Mouse (Mus musculus) MEL (cell line): ENCODE data around the gene Slc43a1. TPM values are rescaled to one million over a fixed set of nuclear protein-coding genes. Genes with fewer than 3 reads are reported as not detected.
"Not testable (repeated sequence)": the region's sequence is repeated elsewhere in the genome, so short reads cannot be mapped to it uniquely, and the experiment has no call there.

Experiments
- DNase-seq: peaks from one replicate; pipeline ENCODE4 v3.0.0; 2011; ENCODE audit warnings: low read depth, low spot score
- H3K27ac ChIP-seq: 2 replicates; pipeline ENCODE4 v1.5.1; 2012; ENCODE audit warnings: low read depth, mild to moderate bottlenecking, control low read depth, low read length, moderate library complexity; ENCODE audit not compliant: control insufficient read depth
- H3K27me3 ChIP-seq, 2 experiments: fragments of 150-350 bp in 1 of 2; sonication (generic) in 1 of 2; 2 replicates each; pipeline ENCODE4 v1.6.1; 2012; ENCODE audit warnings: low read length in 2 of 2, mild to moderate bottlenecking in 2 of 2, improper control_type of control experiment in 1 of 2, moderate library complexity in 1 of 2; ENCODE audit not compliant: insufficient read depth in 2 of 2, control insufficient read depth in 1 of 2
- H3K36me3 ChIP-seq, 2 experiments: 2 replicates each; pipeline ENCODE4 v1.6.1; 2012 to 2014; ENCODE audit warnings: low read length in 2 of 2, improper control_type of control experiment in 1 of 2, inconsistent platforms in 1 of 2, mild to moderate bottlenecking in 1 of 2; ENCODE audit not compliant: insufficient read depth in 2 of 2, control insufficient read depth in 1 of 2
- H3K4me1 ChIP-seq, 2 experiments: fragments of 150-350 bp in 1 of 2; sonication (generic) in 1 of 2; 2 replicates each; pipeline ENCODE4 v1.6.1; 2012; ENCODE audit warnings: low read length in 2 of 2, improper control_type of control experiment in 1 of 2, mild to moderate bottlenecking in 1 of 2; ENCODE audit not compliant: insufficient read depth in 2 of 2, control insufficient read depth in 1 of 2
- H3K4me3 ChIP-seq, 2 experiments: fragments of 150-350 bp in 1 of 2; sonication (generic) in 1 of 2; 2 replicates each; pipeline ENCODE4 v1.5.1; 2012; ENCODE audit warnings: low read depth in 2 of 2, low read length in 2 of 2, mild to moderate bottlenecking in 2 of 2, moderate library complexity in 2 of 2, control low read depth in 1 of 2, improper control_type of control experiment in 1 of 2; ENCODE audit not compliant: control insufficient read depth in 1 of 2, insufficient read depth in 1 of 2
- H3K79me2 ChIP-seq: 2 replicates; pipeline ENCODE4 v1.6.1; 2012; ENCODE audit warnings: mild to moderate bottlenecking, low read length, moderate library complexity; ENCODE audit not compliant: control insufficient read depth, poor library complexity, insufficient read depth
- H3K9ac ChIP-seq: 2 replicates; pipeline ENCODE4 v1.6.1; 2012; ENCODE audit warnings: low read depth, mild to moderate bottlenecking, control low read depth, low read length, moderate library complexity; ENCODE audit not compliant: control insufficient read depth, poor library complexity, severe bottlenecking
- H3K9me3 ChIP-seq: fragments of 150-350 bp; sonication (generic); replicated peaks from 2 replicates; pipeline ENCODE4 v1.6.1; 2012; ENCODE audit warnings: mild to moderate bottlenecking, low read length, improper control_type of control experiment, moderate library complexity; ENCODE audit not compliant: insufficient read depth
- BHLHE40 ChIP-seq: IDR thresholded peaks from 2 replicates; pipeline ENCODE4 v1.6.1; 2012; ENCODE audit warnings: low read depth, mild to moderate bottlenecking, inconsistent platforms, low read length, improper control_type of control experiment, borderline replicate concordance
- E2F4 ChIP-seq: IDR thresholded peaks from 2 replicates; pipeline ENCODE4 v1.6.1; 2011; ENCODE audit warnings: low read depth, low read length, improper control_type of control experiment, borderline replicate concordance
- EP300 ChIP-seq, 2 experiments: IDR thresholded peaks; 2 replicates each; pipeline ENCODE4 v1.6.1; 2011; ENCODE audit warnings: improper control_type of control experiment in 2 of 2, low read length in 2 of 2, low read depth in 1 of 2, mild to moderate bottlenecking in 1 of 2
- HCFC1 ChIP-seq: IDR thresholded peaks from 2 replicates; pipeline ENCODE4 v1.6.1; 2012; ENCODE audit warnings: low read depth, mild to moderate bottlenecking, inconsistent platforms, low read length, improper control_type of control experiment, moderate library complexity
- MAX ChIP-seq: IDR thresholded peaks from 2 replicates; pipeline ENCODE4 v1.6.1; 2011; ENCODE audit warnings: low read length, improper control_type of control experiment
- MXI1 ChIP-seq: IDR thresholded peaks from 2 replicates; pipeline ENCODE4 v1.6.1; 2011; ENCODE audit warnings: mild to moderate bottlenecking, low read depth, low read length, improper control_type of control experiment
- MYC ChIP-seq: IDR thresholded peaks from 2 replicates; pipeline ENCODE4 v1.6.1; 2011; ENCODE audit warnings: low read depth, mild to moderate bottlenecking, low read length, improper control_type of control experiment, moderate library complexity
- NELFE ChIP-seq: IDR thresholded peaks from 2 replicates; pipeline ENCODE4 v1.6.1; 2011; ENCODE audit warnings: low read depth, low read length, improper control_type of control experiment
- SIN3A ChIP-seq: IDR thresholded peaks from 2 replicates; pipeline ENCODE4 v1.6.1; 2012; ENCODE audit warnings: low read length, improper control_type of control experiment, inconsistent platforms
- TCF12 ChIP-seq: IDR thresholded peaks from 2 replicates; pipeline ENCODE4 v1.6.1; 2014; ENCODE audit warnings: low read depth, mild to moderate bottlenecking, inconsistent platforms, low read length, improper control_type of control experiment, moderate library complexity
- polyA plus RNA-seq, 2 experiments: library from polyadenylated mRNA; stranded (reverse) in 1 of 2; unstranded in 1 of 2; fragments of >175 nt in 1 of 2; fragments of >200 nt in 1 of 2; gene quantifications; 2 replicates each; pipeline versions ENCODE4 v1.2.1 to v1.2.4; 2012; ENCODE audit warnings: low replicate concordance in 2 of 2, low read depth in 1 of 2; ENCODE audit not compliant: insufficient read length in 2 of 2, insufficient read depth in 1 of 2, missing spikeins in 1 of 2
- total RNA-seq: library from RNA; depleted of rRNA; stranded (reverse); fragments of 300-350 nt; gene quantifications from 2 replicates; pipeline ENCODE4 v1.2.3, GENCODE M21; 2012

Slc43a1 gene
- total and polyA plus RNA-seq, 3 experiments, result 69.8 to 131 (median 108) TPM

DNA sequence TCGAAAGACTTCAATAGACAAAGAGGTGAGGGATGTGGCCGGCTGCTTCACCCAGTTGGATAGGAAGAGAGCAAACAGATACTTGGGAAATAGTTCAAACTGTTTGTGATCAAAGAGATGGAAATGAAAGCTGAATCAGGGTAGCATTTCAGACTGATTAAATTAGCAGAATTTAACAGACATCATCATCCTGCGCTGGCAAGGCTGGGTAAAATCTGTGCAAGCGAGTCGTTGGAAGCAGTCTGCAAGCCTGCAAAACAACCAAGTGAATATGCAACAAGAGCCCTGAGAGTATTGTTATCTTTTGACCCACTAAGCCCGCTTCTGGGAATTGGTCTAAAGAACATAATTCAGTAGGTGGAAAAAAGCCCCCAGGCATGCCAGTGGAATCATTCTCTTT is 54.7 kb downstream of the Slc43a1 start:
- H3K79me2 ChIP-seq, result no peaks in the 10 kb centered on the region
- H3K4me1 ChIP-seq, result peaks cover 0 to 13% of the 10 kb centered on the region in 2 experiments; a peak in 1 of 4 replicates
- no peak overlapping the region for H3K27ac ChIP-seq
- no peaks in the 10 kb centered on the region for H3K9me3 ChIP-seq
- no peak for DNase-seq
- no peak for TF ChIP-seq E2F4
- TF ChIP-seq NELFE, result no peak
- peaks cover 0 to 4% of the 10 kb centered on the region in 2 experiments; a peak in 3 of 4 replicates for H3K27me3 ChIP-seq
- H3K9ac ChIP-seq, result no peak overlapping the region
- H3K4me3 ChIP-seq, result no peak overlapping the region
- H3K36me3 ChIP-seq, result peaks cover 0 to 6% of the 10 kb centered on the region in 2 experiments; a peak in 2 of 4 replicates

DNA sequence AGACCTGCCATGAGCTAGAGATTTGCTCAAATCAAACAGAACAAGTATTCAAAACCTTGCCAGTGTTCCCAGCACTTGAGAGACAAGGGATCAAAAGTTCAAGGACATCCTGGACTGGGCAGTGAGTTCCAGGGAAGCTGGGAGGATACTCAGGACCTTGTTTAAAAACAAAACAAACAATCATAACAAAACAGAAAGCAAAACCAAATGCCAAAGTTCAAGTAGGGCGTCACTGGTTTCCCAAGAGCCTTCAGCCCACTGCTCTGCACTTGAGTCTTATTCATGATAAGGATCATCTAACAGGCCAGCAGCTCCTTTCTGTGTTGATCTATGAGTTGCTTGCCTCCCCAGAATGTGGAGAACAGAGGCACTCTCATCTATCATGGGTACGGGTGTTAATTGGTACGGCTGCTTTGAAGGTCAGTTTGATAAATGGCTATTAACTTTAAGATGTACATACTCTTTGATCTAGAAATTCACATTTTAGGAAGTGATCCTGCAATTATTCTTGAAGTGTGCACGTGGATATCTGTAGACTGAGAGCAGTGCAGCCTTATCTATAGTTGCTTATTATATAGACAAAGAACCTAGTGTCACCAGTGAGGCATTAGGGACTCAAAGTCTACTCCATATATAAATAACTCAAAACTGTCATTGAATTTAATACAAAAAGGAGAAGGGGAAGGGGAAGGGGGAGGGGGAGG is 57.0 kb downstream of the Slc43a1 start:
- H3K27me3 ChIP-seq, result peaks cover 0 to 4% of the 10 kb centered on the region in 2 experiments; a peak in 3 of 4 replicates
- no peaks in the 10 kb centered on the region for H3K9me3 ChIP-seq
- peak; percentile 45 for DNase-seq
- H3K27ac ChIP-seq, result no peak overlapping the region
- H3K4me3 ChIP-seq, result peak overlapping the region; percentile 16 to 40; a peak in 2 of 4 replicates
- peaks cover 0 to 6% of the 10 kb centered on the region in 2 experiments; a peak in 2 of 4 replicates for H3K36me3 ChIP-seq
- TF ChIP-seq HCFC1 (no peak), MAX (peak; percentile 65), BHLHE40 (peak; percentile 68; the same call in 1 of the 2 replicates), MYC (peak; percentile 74; the same call in 1 of the 2 replicates), TCF12 (no peak), EP300 (IDR thresholded peaks at IDR 0.05; ENCODE audit: low read depth in 1 of 2, low read length in 2 of 2) (peak in 1 of 2 experiments; percentile 36; a peak in 2 of 4 replicates), SIN3A (peak; percentile 18; the same call in 1 of the 2 replicates), E2F4 (no peak), MXI1 (peak; percentile 61; the same call in 1 of the 2 replicates)
- H3K79me2 ChIP-seq, result no peaks in the 10 kb centered on the region
- no peak overlapping the region for H3K9ac ChIP-seq
- H3K4me1 ChIP-seq, result peaks cover 0 to 7% of the 10 kb centered on the region in 2 experiments; a peak in 1 of 4 replicates

DNA sequence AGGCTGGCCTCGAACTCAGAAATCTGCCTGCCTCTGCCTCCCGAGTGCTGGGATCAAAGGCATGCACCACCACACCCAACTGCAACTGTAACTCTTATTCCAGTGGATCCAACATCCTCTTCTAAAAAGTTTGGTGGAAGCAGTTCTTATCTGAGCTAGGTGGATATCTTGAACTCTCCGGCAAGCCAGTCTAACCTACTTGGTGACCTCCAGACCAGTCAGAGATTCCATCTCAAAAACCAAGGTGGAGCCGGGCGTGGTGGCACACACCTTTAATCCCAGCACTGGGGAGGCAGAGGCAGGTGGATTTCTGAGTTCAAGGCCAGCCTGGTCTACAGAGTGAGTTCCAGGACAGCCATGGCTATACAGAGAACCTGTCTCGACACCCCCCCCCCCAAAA is 58.0 kb downstream of the Slc43a1 start:
- H3K9ac ChIP-seq, H3K36me3 ChIP-seq, H3K27ac ChIP-seq, H3K27me3 ChIP-seq, H3K4me1 ChIP-seq, DNase-seq, H3K9me3 ChIP-seq, H3K4me3 ChIP-seq, H3K79me2 ChIP-seq: not testable (repeated sequence)
